Mouse (Mus musculus) heart, embryonic 15.5 days (tissue): ENCODE results near the gene Lipk. TPM values are rescaled to one million over a fixed set of nuclear protein-coding genes. Genes with fewer than 3 reads are reported as not detected.

Source experiments
- ATAC-seq: fragments of 200-750 bp; cut with Nextera tagmentation; replicated peaks from 2 replicates; pipeline ENCODE4 v1.8.0; 2017; ENCODE audit warnings: low read depth, moderate TSS enrichment; ENCODE audit not compliant: insufficient number of reproducible peaks, insufficient read depth, low FRiP score
- H3K27ac ChIP-seq: fragments of 300-500 bp; sonication (generic); 2 replicates; pipeline ENCODE4 v1.5.1; 2015; ENCODE audit warnings: mild to moderate bottlenecking, inconsistent platforms
- H3K27me3 ChIP-seq: fragments of 300-500 bp; sonication (generic); 2 replicates; pipeline ENCODE4 v1.6.1; 2015; ENCODE audit warnings: inconsistent platforms
- H3K36me3 ChIP-seq: fragments of 300-500 bp; sonication (generic); 2 replicates; pipeline ENCODE4 v1.6.1; 2015; ENCODE audit warnings: mild to moderate bottlenecking, inconsistent platforms
- H3K4me1 ChIP-seq: fragments of 300-500 bp; sonication (generic); replicated peaks from 2 replicates; pipeline ENCODE4 v1.6.1; 2015; ENCODE audit warnings: inconsistent platforms
- H3K4me2 ChIP-seq: fragments of 300-500 bp; sonication (generic); 2 replicates; pipeline ENCODE4 v1.6.1; 2015; ENCODE audit warnings: inconsistent platforms, mild to moderate bottlenecking, moderate library complexity
- H3K4me3 ChIP-seq: fragments of 300-500 bp; sonication (generic); 2 replicates; pipeline ENCODE4 v1.5.1; 2015; ENCODE audit warnings: mild to moderate bottlenecking, inconsistent platforms
- H3K9ac ChIP-seq: fragments of 300-500 bp; sonication (generic); 2 replicates; pipeline ENCODE4 v1.6.1; 2015; ENCODE audit warnings: mild to moderate bottlenecking, inconsistent platforms
- H3K9me3 ChIP-seq: fragments of 300-500 bp; sonication (generic); replicated peaks from 2 replicates; pipeline ENCODE4 v1.6.1; 2016; ENCODE audit warnings: inconsistent platforms
- WGBS: fragments of 180-500 bp; shearing (Covaris S2); methylation state at CpG from one replicate; pipeline ENCODE4 v1.1.7; 2015; ENCODE audit warnings: mixed read lengths; 5-methylcytosine and 5-hydroxymethylcytosine counted together
- microRNA-seq: library from miRNA; unstranded; fragments of <30 nt; microRNA quantifications from one replicate; pipeline ENCODE4, GENCODE M21; 2016
- polyA plus RNA-seq: library from polyadenylated mRNA; unstranded; fragments of >200 nt; fragmentation: Nextera tagmentation; extraction: Ambion mirVana; gene quantifications from 2 replicates; pipeline ENCODE4 v1.2.1, GENCODE M21; 2015

The Lipk gene
- polyA plus RNA-seq, 1 experiment from 2014 or later: not detected

DNA sequence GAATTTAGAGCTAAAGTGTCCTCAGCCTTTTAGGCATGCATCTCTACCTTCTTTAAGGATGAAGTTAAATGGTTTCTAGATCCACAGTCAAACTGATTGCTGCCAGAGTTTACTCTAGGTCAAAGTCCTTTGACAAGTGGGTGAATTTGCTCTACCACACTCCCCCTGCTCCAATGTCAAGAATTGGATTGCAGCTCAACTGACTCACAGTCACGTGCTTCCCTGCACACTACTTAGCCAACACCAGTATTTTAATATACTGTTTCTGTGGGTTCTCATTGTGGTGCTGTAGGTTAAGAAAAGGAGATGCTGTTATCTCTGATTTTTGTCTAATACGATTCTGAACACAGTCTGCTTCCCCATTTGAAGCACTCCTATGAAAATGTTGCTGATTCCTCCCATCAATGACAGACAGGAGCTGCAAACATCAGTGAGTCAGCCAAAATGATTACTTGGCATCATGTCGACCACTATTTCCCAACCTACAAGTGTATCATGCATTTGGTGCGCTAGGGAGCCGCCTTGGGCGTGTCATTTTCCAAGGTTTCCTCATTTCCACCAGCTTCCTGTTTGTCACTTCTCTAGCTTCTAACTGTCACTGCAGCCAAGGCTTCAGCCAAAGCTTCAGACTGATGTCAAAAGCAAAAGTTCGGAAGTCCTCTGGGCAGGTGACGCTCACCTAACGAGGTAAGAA lies 58.8 kb downstream of the Lipk start, which contains the start of gene Lipn:
Lipn (plus strand) TSS at position 580 of the 694 bp plus-strand sequence.
- WGBS: 83% methylated on average over 9 of the region's 9 CpGs
- H3K4me2 ChIP-seq: no peak within 1 kb of the TSS
- no peaks in the 10 kb centered on the region for H3K27me3 ChIP-seq
- no peak for ATAC-seq
- no peak within 1 kb of the TSS for H3K9ac ChIP-seq
- H3K4me3 ChIP-seq: no peak within 1 kb of the TSS
- H3K9me3 ChIP-seq: no peaks in the 10 kb centered on the region
- H3K27ac ChIP-seq: no peak within 1 kb of the TSS
- H3K36me3 ChIP-seq: no peaks in the 10 kb centered on the region
- H3K4me1 ChIP-seq: no peaks in the 10 kb centered on the region

DNA sequence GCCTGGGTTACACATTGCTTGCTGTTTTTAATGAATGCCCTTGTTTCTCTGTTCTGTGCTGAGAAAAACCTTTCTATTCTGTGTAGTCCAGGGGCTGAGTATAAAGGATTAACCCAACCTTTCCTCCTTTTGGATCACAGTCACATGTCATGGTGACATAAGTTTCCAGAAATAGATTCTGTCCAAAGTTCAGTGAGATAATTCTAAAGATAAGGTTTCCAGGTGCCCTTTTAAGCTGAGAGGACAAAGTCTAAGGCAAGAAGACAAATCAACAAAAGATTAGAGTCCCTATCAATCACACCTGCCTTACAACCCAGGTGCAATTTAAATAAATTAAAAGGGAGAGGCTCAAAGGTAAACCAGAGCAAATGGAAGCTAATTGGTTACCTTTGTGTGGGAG lies 66.1 kb downstream of the Lipk start:
- Histone ChIP-seq H3K36me3 (no peaks in the 10 kb centered on the region), H3K27ac (no peak overlapping the region), H3K27me3 (no peaks in the 10 kb centered on the region), H3K9ac (no peak overlapping the region), H3K4me1 (no peaks in the 10 kb centered on the region), H3K4me2 (no peak overlapping the region), H3K4me3 (no peak overlapping the region), H3K9me3 (no peaks in the 10 kb centered on the region)
- no peak for ATAC-seq

DNA sequence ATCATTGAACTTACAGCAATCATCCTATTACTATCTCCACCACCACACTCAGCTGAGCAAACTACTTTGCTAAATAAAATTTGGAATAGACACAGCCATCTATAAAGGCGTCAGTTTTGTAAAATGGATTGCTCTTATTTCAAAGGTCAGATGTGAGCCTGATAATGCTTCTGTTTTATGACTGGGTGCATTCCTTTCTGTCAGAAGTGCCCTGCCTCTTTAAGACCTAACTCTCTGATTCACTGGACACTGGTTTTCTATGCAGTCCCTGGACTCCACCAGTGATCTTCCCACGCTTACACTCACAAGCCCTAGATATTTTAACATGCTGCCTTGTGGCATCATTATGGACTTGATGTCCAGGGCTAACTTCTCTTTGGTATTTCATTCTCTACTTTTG lies 70.0 kb downstream of the Lipk start:
- no peak overlapping the region for H3K4me3 ChIP-seq
- H3K4me2 ChIP-seq: no peak overlapping the region
- H3K27ac ChIP-seq: no peak overlapping the region
- no peaks in the 10 kb centered on the region for H3K36me3 ChIP-seq
- H3K9me3 ChIP-seq: no peaks in the 10 kb centered on the region
- H3K9ac ChIP-seq: no peak overlapping the region
- no peaks in the 10 kb centered on the region for H3K27me3 ChIP-seq
- ATAC-seq: no peak
- H3K4me1 ChIP-seq: no peaks in the 10 kb centered on the region
- 64% methylated on average over 2 of the region's 2 CpGs for WGBS

DNA sequence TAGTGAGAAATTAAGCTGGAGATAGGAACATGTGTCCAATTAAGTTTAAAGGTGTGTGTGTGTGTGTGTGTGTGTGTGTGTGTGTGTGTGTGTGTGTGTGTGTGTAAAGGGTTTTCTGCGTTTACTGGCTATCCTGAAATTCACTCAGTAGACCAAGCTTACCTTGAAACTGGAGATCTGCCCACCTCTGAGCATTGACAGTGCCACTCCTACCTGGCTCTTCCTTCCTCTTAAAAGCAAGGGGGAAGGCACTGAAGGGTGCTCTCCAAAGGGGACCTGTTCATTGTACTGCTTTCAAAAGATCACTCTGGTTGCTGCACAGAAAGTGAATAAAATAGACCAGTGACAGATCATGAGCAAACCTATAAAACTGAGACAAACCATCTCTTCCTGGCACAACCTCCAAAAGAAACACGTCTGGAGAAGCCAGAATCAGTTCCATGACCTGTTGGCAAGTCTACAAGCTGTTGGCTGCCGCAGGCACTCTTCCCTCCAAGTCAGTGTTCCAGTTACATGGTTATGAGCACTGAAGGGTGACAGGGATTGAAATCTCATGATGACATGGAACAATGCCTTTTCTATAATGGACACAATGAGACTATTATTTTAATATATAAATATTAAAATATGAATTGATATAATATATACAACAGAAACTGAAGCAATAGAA lies 81.1 kb downstream of the Lipk start:
- Histone ChIP-seq H3K4me3 (no peak overlapping the region), H3K9me3 (no peaks in the 10 kb centered on the region), H3K4me1 (no peaks in the 10 kb centered on the region), H3K27me3 (no peaks in the 10 kb centered on the region), H3K27ac (no peak overlapping the region), H3K4me2 (no peak overlapping the region), H3K36me3 (no peaks in the 10 kb centered on the region), H3K9ac (no peak overlapping the region)
- WGBS: 73% methylated on average over 3 of the region's 3 CpGs
- no peak for ATAC-seq

DNA sequence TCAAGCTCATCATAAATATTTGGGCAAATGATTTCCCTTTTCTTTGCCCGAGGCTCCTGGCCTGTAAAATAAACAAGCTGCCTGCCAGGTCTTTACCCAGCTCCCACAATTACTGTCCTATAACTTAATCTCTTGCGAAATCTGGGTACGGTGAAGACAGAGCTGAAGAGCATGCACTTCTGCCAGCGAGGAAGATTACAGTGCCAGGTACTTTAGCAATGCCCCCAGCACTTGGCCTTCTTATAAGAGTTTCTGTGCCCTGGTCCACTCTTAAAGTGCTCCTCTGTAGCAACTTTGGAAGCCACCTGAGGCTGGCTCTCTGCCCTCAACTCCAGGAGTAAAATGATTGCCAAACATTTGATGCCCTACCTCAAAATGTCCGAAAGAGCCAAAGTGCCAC lies 87.3 kb downstream of the Lipk start:
- Histone ChIP-seq H3K4me1 (no peaks in the 10 kb centered on the region), H3K27me3 (no peaks in the 10 kb centered on the region), H3K27ac (no peak overlapping the region), H3K4me2 (no peak overlapping the region), H3K9me3 (no peaks in the 10 kb centered on the region), H3K9ac (no peak overlapping the region), H3K4me3 (no peak overlapping the region), H3K36me3 (no peaks in the 10 kb centered on the region)
- WGBS: 72% methylated on average over 5 of the region's 5 CpGs
- ATAC-seq: no peak

DNA sequence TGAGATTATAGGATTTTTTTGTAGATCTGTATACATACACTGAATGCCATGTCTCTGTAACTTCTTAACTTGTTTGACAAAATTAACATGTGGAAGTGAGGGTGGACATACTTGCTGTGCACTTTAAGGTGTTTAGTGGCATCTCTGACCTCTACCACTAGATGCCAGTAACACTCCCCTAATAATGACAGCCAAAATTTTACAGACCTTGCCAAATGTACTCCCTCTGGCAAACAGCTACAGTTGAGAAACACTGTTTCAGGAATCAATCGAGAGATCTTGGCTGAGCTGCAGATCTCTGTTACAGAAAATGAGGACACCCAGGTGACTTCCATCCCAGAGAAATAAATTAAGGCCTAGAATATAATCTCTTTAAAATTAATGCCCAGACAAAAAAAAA lies 88.1 kb downstream of the Lipk start:
- no peak overlapping the region for H3K27ac ChIP-seq
- no peak overlapping the region for H3K4me3 ChIP-seq
- 49% methylated on average over 1 of the region's 1 CpGs for WGBS
- H3K4me1 ChIP-seq: no peaks in the 10 kb centered on the region
- H3K4me2 ChIP-seq: no peak overlapping the region
- H3K9me3 ChIP-seq: no peaks in the 10 kb centered on the region
- H3K27me3 ChIP-seq: no peaks in the 10 kb centered on the region
- no peaks in the 10 kb centered on the region for H3K36me3 ChIP-seq
- ATAC-seq: no peak
- no peak overlapping the region for H3K9ac ChIP-seq

Small RNA genes within 50 kb of the gene (microRNA-seq; reads per million reads assigned to microRNA genes)
- not detected for gene Gm23334

Other genes starting within 250 kb of the Lipk start
- 12.7 and 13.0 TPM in 2 replicates for gene Lipo3, start 246.3 kb upstream of the Lipk start, polyA plus RNA-seq
- not detected in 2 replicates for gene Lipo1, start 220.8 kb upstream of the Lipk start, polyA plus RNA-seq
- not detected in 2 replicates for gene Lipf, start 47.1 kb upstream of the Lipk start, polyA plus RNA-seq
- gene Lipn, start 59.1 kb downstream of the Lipk start, polyA plus RNA-seq: not detected in 2 replicates
- 0.06 and 0.47 TPM in 2 replicates for gene Lipm, start 92.6 kb downstream of the Lipk start, polyA plus RNA-seq
- 0.10 and 1.3 TPM in 2 replicates for gene Ankrd22, start 157.8 kb downstream of the Lipk start, polyA plus RNA-seq
- 7.6 and 8.6 TPM in 2 replicates for gene Stambpl1, start 183.9 kb downstream of the Lipk start, polyA plus RNA-seq
- 1,121 and 1,187 TPM in 2 replicates for gene Acta2, start 247.3 kb downstream of the Lipk start, polyA plus RNA-seq